Mouse (Mus musculus) right cerebral cortex, postnatal 25 days (tissue): ENCODE data around the gene Nfil3.

ENCODE experiments used
- DNase-seq: peaks from one replicate; pipeline ENCODE4 v3.0.0; 2022

Gene Nfil3

GRCm38 (mm10) chr13:52980951-52981421 lies at the start of gene Nfil3:
Nfil3 (minus strand) TSS chr13:52981073.
- DNase-seq: no peak

GRCm38 (mm10) chr13:53024285-53024684 lies 43.4 kb upstream of the Nfil3 start:
- DNase-seq: no peak

DNA sequence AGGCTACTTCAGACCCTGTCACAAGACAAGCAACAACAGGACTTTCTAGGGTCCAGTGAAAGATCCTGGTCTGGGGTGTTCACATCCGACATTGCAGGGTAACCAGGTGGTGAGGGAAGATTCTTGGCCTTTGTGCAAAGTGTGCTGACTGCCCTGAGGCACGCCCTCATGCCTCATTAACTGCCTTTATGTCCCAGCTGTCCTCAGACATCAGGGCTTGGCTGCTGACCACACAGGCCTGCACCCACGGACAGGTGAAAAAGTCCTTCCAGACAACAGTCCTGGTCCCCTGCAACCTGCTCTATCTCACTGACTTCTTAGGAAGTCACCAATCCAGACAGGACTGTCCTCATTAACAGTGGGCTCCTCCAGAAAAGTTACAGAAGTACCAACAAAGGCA lies 39.4 kb upstream of the Nfil3 start:
- DNase-seq: no peak

GRCm38 (mm10) chr13:53019532-53019931 lies 38.7 kb upstream of the Nfil3 start:
- no peak for DNase-seq

GRCm38 (mm10) chr13:53018976-53019375 lies 38.1 kb upstream of the Nfil3 start:
- DNase-seq: no peak

GRCm38 (mm10) chr13:53017983-53018382 lies 37.1 kb upstream of the Nfil3 start:
- DNase-seq: no peak

DNA sequence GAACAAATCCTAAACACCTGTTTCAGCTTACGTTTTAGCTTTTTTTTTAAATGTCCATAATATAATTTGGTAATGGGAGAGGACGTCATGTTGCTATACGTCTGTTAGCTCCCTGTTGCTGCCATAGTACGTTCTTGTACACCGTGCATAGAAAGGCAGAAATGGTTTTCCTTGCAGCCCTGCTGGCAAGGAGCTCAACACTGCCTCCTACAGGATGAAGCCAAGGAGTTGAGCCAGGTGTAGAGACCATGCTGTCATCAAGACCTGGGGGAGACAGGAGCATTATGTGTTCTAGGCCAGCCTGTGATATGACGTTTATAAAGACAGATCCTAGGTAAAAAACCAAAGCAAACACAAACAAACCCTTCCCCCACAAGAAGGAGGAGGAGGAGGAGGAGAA lies 36.2 kb upstream of the Nfil3 start:
- no peak for DNase-seq

- DNase-seq: no peak
Observed at GRCm38 (mm10) chr13:53011426-53011825, 30.6 kb upstream of the Nfil3 start.

GRCm38 (mm10) chr13:53008489-53009184 lies 27.8 kb upstream of the Nfil3 start:
- peak; percentile 10 for DNase-seq

GRCm38 (mm10) chr13:53007781-53008180 lies 26.9 kb upstream of the Nfil3 start:
- DNase-seq: no peak

- DNase-seq: no peak
Observed at GRCm38 (mm10) chr13:53003286-53003685, 22.4 kb upstream of the Nfil3 start.

GRCm38 (mm10) chr13:53001511-53001935 lies 20.6 kb upstream of the Nfil3 start:
- DNase-seq: no peak

DNA sequence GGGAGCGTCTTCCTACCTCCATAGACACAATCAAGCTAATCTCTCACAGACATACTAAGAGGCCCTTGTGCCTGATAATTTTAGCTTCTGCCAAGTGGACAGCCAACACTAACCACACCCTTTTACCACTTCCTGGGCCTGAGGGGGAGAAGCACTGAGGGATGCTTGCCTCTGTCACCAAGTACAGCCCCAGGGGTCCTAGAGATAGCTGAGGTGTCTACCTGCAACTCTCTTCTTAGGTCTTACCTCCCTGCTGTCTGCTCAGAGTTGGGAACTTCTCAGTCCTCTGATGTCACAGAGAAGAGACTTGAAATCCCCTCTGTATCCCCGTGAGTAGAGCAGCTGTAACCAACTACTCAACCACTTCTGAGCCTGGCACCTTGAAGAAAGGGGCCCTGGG lies 19.6 kb upstream of the Nfil3 start:
- DNase-seq: no peak

GRCm38 (mm10) chr13:52998541-52998940 lies 17.7 kb upstream of the Nfil3 start:
- DNase-seq: no peak

DNA sequence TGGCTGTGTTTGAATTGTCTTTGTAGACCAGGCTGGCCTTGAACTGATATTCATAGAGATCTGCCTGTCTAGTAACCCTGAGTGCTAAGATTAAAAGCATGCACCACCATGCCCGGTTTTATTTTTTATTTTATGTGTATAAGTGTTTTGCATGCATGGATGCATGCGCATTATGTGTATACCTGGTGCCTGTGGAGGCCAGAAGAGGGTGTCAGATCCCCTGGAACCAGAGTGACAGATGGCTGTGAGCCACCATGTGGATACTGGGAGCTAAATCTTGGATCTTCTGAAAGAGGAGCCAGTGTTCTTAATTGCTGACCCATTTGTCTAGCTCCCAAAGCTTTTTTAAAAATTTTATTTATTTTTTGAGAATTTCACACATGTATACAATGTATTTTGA lies 16.9 kb upstream of the Nfil3 start:
- no peak for DNase-seq

DNA sequence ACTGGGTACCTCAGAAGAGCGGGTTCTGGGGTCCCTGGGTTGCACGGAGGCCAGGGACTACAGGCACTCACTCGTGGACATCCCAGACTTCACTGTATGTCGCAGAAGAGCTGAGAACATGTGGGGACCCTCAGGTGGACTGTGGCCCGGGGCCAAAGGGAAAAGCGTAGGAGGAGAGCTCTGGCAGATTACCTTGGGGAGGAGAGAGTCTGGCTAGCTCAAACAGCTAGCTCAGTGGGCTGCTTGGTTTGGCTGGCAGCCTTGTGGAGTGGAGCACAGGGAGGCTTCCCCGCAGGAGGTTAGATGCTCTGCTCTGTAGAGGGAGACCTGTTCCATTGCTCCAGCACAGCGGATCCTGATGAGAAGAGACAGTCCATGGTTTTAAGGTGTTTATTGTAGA lies 15.3 kb upstream of the Nfil3 start:
- DNase-seq: no peak

DNA sequence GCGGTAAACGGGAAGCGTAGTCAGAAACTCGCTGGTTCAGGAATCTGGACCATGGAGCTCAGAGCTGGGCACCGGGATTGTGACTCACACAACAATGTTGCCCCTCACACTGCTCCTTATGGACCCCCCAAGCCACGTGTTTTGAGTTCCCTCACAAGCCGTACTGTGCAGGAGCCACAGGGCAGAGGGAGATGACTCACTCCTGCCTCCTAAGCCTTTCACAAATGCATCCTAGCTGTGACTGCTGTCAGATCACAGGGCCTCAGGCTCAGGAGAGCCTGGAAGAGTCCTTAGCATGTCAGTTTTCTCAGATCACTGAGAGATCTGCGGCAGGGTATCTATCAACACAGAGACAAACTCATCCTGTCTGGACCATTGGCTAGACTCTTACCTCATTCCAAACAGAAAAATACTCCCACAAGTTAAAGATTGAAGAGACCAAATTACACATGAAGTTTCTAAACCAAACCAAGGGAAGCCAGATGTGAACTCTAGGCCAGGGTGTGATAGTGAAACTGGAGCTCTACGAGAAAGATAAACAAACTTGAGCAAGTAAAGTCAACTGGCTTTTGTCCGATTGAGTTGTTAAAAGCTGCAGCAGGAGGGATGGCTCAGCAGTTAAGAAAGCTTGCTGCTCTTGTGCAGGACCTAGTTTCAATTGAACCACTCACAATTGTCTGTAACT lies 13.5 kb upstream of the Nfil3 start:
- no peak for DNase-seq

- DNase-seq: no peak
Observed at GRCm38 (mm10) chr13:52990139-52990538, 9.3 kb upstream of the Nfil3 start.

DNA sequence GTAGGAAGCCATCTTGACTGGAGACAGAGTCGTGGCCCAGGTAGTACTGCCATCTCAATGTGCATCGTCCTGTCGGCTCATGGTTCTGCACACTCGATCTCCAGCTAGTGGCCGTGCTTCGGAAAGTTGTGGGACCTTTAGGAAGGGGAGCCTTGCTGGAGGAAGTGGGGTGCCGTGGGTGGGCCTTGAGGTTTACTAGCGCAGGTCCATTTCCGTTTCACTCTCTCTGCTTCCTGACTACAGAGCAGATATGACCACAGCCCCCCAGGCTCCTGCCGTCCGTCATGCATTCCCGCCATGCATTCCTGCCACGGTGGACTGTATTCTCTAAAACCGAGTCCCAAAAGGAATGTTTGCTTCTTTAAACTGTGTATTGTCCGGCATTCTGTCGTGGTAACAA lies 8.1 kb upstream of the Nfil3 start:
- DNase-seq: no peak

GRCm38 (mm10) chr13:52987880-52988279 lies 7.0 kb upstream of the Nfil3 start:
- DNase-seq: no peak

DNA sequence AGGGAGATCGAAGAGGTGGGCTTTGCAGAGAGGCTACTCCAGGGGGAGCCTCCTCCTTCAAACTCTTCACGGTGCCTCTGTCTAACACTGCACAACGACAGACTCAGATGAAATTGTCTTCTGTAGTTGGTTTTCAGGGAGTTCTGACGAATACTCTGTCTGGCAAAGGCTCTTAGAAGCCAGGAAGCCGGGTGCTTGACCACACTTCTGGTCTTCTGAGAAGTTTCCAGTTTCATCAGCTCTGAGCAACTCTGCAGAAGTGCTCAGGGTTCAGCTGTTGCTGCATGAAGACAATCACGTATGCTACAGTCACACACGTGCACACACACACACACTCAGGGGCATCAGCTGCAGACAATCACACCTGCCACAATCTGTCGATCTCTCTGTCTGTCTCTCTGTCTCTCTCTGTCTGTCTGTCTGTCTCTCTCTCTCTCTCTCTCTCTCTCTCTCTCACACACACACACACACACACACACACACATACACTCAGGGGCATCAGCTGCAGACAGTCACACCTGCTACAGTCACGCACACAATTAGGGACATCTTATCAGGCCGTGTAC lies 5.4 kb upstream of the Nfil3 start:
- DNase-seq: no peak

DNA sequence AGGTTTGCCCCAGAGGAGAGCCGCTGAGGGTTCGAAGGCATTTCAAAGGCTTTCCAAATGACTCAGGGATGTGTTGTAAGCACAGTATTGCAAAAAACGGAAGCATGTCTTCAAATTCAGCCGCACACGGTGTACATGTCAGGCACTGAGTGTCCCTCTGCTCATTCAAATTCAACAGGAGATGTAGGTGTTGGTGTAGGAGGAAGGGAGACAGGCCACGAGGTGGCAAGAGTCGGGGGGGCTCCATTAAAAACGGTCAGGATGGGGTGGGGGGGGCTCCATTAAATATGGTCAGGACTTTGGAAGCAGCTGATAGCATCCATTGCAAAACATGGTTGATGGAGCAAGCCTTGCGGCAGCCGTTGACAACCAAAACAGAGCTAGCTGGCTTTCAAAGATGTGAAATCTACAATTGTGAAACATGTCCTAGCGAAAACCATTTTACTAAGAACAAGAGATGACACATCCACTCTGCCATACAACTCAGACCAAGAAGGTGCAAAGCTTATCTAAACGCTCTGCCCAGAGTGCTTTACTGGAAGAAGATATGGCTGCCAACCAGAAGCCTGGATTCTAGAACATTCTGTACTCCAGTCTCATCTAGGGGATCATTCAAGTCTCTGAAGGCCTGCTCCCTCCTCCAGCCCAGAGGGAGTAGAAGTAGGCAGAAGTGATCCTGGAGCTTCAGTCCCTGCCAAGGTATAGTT lies 4.8 kb upstream of the Nfil3 start:
- no peak for DNase-seq

DNA sequence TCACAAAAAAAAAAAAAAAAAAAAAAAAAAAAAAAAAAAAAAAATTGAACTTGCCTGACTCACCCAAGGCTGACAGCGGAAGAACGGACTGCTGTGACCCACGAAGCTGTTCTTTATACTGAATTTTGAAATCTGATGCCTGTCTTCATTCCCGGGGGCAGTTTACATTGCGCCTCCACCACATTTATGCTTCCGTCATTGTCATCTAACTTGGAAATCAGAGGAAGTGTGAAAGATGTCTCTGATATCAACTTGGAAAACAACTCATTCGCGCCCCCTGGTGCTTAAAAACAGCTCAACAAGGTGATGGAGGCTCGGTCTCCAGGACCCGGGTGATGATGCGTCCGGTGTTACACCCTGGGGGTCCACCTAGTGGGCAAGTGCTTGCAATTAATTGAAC lies 1.8 kb upstream of the Nfil3 start:
- DNase-seq: peak; percentile 76
